Mouse (Mus musculus) c-Kit-positive CD71-positive TER-119-positive erythroid progenitor cells, embryonic 14.5 days (primary cell): ENCODE data around the gene Casq2.

ENCODE experiments used
- DNase-seq: peaks from one replicate; pipeline ENCODE4 v3.0.0-alpha.2; 2013; ENCODE audit warnings: low spot score

Gene Casq2

DNA sequence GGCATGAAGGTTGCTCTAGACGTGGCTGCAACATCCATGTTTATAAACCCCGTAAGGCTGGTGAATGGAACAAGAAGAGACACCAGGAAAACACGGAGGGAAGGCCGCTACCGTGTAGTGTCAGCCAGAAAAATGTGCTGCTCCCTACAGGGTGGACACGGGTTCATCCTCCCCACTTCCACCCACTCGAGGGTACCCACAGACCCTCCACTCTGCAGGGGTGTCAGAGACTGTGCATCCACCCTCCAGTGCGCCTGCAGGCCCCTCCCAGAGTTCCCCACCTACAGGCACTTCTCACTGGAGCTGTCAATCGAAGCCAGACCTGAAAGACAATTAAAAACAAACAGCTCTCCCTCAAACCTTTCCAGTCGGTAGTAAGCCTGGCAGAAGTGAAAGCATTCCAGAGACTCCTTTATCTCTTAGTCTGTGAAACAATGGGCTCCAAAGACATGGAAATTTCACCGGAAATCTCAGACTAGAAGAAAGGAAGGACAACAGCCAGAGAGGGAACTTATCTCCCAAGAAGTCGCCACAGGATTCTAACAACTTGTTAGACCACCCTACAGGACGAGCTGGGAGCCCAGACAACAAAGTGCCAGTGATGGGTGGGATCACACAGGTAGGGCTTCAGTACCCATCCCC lies 2.5 kb upstream of the Casq2 start:
- no peak for DNase-seq

DNA sequence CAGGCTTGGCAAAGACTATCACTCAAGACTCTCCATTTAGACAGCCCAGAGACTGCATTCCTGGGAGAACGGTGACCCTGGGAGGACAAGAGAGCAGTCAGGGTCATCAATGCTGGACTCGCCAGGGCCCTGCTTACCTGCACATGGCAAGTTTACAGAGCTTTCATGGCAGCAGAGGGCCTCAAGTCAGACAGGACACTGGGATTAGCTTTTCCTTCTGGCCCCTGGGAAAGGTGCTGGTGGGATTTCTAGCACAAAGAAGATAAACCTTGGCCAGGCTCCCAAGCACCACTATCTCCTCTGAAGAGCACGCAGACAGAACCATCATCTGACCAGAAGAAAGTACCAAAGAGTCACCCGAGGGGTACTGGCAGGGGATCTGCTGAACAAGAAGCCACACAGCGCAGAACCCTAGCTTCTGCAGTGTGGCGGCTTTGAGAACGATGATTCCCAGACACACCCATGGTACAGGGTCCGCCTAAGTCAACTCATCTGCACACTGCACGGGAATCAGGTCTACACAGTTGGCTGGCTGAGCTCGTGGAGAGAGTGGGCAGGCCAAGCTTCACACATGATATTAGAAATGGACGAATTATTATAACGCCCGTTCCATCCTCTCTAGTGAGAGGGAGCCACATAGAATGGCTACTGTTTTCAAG lies 1.3 kb upstream of the Casq2 start:
- DNase-seq: no peak

DNA sequence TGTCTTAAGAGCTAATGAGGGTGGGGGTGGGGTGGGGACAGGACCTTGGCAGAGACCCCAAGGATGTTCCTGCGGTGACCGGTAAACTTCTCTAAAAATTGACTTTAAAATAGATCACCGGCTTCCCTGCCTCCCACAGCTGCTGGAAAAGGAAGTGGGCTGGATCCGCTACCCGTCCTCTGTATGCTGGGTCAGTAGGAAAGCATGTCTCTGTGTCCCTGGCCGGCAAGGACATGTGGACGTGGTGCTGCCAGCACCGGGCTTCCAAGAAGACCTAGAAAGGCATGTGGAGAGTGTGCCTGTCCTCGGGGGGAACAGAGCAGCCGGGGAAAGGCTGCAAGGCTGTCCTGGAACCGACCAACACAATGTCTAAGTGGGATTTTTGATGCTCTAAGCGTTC lies 496 bp upstream of the Casq2 start:
- DNase-seq: no peak

DNA sequence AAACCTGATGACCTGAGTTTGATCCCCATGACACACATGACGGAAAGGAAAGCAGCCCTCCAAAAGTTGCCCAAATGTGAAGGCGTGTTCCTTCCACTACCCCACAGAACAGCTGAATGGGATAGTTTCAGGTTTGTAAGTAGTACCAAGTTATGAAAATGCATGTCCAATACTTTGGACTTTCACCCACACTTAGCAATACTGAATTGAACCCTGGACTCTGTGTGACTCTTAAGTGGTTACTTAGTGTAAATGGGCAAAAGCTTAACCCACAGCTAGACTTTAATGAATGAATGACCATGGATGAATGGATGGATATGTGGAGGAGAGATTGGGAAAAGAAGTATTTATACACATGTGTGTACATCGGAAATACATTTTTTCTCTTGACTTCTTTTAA lies 8.6 kb downstream of the Casq2 start:
- no peak for DNase-seq

DNA sequence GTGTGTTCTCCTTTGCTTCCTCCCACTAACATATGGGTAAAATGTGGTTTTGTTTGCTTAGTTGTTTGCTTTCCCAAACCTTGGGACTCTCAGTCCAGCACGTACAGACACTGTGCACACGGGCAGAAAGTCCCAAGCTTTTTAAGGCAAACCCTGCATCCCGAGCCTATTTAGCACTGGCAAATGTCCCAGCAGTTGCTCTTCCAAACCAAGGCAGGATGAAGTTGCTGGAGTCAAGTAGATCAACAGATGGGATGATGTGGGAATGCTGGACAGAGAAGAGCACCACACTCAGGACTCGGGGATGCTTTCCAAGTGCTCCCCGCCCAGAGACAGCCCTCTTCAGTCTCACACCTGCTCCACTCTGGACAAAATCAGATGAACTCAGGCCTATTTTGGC lies 9.2 kb downstream of the Casq2 start:
- DNase-seq: no peak

DNA sequence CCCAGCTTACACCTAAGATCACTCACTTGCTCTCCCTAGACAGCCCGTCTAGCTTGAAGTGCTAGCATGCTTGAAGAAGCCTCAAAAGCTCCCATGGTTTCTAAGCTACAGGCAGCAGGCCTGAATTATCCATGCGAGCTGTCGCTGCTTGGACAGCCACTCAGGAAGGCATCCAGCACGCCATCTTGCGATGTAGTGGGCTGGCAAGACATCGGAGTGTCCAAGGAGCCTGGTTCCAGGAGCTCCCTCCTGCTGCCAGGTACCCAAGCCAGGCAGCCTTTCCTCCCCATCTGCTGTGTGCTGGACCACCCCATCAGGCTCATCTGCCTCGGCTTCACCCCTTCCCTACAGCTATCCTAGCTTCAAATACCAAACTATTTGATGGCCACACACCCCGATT lies 10.2 kb downstream of the Casq2 start:
- no peak for DNase-seq

DNA sequence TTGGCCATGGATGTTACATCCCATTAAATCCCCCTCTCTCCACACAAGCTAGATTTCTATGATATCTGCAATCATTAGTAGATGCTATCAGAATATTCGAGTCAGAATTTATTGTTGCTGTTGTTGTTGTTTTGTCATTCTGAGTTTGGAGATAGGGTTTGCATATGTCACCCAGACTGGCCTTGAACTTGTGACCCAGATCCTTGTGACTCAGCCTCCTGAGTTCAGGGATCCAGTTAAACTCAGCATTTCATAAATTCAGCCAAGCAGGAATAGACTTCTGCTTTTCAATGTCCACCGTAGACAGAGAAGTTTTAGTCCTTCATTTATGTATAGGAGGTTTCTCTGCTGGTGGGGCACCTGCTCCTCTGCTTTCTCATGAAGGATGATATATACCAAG lies 10.8 kb downstream of the Casq2 start:
- DNase-seq: no peak

DNA sequence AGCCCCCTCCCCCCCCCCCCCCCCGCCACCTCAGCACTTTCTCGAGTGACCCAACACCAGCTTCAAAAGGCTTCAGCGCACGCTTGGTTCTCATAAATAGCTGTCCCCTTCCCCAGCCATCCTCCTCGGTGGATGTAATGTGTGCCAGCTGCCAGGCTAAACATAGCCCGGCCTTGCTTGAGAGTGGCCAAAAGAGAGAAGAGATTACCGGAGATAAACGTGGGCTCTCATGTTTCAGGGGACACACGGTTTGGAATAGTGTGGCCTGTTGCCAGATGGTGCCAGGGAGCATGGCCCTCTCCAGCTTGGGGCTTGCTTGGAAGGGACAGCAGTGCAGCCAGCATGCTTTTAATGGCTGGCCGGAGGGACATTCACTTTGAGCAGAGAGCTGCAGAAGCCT lies 13.0 kb downstream of the Casq2 start:
- no peak for DNase-seq

DNA sequence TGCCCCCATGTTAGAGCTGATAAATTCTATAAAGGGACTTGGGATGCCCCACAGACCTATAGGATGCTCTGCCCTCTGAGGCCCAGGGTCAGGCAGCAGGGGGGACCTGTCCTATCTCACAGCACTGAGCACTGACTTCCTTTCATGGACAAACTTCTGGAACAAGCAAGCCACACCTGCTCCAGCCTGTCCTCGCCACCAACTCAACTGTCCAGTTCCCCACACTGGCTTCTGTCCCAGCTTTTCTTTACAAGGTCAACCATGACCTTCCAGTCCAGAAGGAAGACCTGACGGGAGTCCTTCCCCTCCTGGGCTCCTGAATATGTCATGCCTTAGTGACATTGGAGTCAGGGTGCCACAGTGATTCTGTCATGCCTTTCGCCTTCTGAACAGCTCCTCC lies 13.6 kb downstream of the Casq2 start:
- DNase-seq: no peak

DNA sequence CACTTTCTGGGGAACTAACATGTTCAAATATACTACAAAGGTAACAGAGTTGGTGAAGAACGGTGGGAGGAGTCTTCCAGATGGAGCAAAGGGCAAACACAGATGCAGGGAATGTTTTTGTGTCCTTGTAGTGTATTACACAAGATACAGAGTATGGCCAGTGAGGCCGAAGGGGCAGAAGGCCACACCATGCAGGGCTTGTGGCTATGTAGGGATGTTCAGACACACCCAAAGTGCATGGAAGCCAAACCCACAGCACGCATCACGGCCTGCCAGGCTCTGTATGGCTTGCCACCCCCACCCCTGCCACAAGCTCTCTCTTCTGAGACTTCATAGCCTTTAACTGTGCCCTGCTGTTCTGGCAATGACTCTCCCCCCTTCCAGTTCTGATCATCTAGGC lies 15.2 kb downstream of the Casq2 start:
- DNase-seq: no peak

DNA sequence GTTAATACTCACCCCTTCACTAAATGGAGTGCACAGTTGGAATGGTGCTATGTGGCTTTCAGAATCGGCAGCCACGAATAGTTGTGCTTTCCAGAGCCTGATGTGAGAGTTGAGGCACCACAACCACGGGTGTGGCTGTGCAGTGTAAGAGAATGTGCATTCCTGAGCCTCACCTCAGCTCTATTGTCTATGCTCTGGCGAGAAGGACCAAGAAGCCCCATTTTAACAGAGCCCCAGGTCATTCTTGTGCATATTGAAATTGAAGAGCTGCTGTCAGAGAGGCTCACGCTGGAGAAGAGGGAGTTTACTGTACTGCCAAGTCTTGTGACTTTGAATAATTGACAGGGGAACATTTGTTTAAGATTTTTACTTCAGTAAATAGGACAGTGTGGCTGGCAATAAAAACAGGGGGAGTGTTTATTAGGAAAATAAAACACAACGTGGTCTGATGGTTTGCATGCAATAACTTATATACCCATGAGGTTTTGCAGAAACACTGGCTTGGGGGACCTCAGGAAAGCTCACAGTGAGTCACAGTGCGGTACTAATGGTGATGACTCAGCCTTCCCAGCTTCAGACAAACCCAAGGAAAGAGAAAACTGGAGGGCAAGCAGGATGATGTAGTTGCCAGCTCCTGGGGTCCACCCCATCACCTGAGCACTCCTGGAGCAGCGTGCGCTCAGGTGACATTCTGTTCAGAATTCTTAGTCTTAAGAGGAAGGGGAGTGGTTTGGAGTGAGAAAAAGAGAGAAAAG lies 17.8 kb downstream of the Casq2 start:
- DNase-seq: no peak

DNA sequence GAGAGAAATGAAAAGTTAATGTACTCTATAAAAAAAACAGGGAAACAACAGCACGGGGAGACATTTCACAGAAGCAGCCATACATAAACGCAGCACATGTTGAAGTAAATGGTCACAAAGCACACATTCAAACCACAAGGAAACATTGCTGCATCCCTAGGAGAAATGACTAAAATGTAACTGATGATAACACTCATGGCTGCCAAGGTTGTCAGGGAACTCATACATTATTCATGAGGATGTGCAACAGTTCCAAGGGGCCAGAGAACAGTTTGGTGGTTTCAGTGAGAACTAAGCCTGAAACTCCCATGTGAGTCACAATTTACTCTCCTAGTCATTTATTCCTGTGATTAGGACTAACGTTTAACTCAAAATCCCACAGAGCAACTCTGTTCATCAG lies 22.0 kb downstream of the Casq2 start:
- DNase-seq: no peak

DNA sequence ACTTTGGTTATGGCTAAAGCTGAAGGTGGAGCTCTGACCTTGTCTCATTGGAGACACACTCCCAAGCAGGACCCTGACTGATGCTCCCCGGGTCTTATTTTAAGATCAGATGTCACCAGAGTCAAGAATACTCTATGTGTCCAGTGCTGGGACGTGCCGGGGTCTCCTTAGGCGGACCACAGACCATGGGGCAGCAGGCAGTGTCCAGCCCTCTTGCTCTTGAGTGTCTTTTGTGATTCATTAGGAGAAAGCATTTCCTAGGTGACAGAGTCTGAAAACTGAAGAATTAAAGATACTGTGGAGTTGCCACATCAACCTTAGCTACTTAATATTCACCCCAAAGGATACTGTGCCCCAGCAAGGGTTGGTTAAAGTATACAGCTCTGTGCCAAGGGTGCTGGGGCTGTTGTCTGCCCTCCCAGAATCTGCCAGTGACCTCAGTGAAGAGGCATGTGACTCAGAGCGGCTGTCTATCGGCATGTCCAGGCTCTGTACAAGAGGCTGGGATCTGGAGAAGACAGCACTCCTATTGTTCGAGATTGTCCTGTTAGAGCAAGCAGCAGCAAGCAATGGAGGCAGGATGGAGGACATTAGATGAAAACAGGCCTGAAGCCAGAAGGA lies 25.9 kb downstream of the Casq2 start:
- no peak for DNase-seq

DNA sequence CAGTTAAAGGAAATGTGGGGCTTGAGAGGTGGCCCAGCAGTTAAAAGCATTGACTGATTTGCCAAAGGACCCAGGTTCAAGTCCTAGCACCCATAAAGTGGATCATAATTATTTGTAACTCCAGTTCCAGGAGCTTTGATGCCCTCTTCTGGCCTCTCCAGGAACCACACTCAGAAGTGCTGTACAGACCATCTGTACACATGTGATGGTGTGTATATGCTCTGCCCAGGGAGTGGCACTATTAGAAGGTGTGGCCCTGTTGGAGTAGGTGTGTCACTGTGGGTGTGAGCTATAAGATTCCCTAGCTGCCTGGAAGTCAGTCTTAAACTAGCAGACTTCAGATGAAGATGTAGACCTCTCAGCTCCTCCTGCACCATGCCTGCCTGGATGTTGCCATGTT lies 34.7 kb downstream of the Casq2 start:
- DNase-seq: no peak

DNA sequence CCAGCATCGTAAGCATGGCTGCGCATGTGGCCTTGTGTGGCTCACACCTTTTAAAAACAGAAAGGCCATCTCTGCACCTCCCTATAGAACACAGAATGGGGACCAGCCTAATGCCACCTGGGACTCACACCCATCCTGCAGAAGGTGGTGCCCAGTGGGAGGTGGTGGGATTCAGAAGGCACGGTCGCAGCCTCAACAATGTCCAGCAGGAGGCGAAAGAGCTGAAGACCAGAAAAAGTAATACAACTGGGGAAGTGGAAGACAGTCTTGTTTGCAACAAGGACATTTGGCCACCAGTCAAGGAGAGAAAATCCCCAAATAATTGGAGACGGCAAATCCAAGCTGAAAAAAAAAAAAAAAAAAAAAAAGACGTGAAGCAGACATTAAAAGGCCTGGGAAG lies 35.8 kb downstream of the Casq2 start:
- DNase-seq: no peak

DNA sequence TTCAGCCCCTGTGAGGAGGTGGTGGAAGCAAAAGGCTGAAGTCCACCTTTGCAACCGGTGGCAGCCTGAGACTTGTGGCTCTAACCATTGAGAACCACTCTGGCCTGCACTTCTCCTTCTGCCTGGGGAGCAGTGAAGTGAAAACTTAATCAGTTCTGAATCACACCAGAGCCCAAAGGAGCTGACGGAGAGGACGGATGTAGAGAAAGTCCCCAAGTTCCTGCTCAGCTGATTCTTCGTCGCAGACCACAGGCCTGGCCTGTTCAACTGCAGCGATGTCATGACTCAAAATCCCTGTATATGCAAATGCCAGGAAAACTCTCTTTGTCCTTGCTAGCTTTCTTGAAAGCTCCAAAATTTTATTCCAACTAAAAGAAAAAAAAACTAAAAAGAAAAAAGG lies 37.4 kb downstream of the Casq2 start:
- DNase-seq: no peak

DNA sequence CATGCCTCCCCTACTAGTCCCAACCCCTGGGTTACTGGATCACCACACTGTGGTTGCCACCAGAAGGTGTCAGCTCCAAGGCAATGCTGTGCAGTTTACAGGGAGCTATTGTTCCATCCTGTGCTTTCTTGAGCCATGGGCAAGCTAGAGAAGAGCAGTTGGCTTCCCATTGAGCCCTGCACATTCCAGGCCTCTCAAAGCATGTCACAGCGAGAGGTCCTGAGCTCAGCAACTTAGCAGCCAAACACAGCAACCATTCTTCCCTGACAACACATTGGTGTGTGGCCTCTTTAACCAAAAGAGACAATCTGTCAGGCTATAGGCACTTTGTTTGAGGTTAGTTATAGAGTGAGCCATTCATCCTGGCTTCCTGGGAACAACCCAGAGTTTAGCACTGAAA lies 39.3 kb downstream of the Casq2 start:
- DNase-seq: no peak

DNA sequence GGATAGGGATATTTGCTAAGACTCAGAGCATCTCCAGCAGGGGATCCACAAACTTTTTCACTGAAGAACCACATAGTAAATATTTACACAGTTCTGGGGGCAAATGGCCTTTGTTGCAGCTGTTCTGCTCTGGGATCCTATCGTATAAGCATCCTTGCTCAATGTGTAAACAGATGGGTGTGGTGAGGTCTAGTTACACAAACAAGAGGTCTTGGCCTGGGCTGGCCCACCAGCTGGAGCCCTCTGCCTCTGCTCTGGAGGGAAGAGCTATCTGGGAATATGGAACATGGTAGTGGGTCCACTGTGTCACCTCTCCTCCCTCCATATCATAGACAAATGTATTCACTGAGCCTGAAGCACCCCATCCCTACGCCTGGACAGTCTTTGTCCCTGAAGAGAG lies 40.9 kb downstream of the Casq2 start:
- DNase-seq: no peak

DNA sequence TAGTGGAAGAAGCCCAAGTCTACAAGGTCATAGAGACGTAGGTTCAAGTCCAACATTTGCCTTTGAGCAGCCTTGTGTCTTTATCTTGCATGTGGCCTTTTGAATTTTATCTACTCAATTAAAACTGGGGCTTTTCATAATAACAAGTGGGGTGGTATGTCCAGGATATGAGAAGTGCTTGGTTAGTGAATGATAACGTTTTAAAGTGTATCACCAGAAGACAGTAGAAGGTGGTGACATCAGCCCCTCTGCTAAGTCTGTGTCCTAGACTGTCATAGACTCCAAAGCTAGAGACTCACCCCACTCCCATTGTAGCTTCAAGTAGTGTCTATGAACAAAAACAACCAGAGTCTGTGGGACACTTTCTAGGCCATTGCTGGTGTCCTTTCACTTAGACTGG lies 42.0 kb downstream of the Casq2 start:
- no peak for DNase-seq

DNA sequence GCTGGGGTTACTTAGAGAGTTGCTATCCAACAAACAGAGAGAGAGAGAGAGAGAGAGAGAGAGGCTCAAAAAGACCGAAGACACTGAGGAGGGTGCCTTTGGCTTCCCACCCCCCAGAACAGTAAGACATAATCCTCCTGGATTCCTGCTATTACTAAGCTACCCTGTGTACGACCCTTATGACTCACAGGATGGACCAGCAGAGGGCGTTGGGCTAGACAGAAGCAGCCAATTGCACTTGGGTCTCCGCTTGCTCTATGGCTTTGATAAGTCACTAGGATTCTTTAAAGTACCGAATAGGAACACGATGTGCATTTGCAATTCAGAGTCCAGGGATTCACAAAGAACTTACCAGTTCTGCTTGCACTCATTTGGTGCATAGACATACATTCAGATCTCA lies 44.3 kb downstream of the Casq2 start:
- no peak for DNase-seq

DNA sequence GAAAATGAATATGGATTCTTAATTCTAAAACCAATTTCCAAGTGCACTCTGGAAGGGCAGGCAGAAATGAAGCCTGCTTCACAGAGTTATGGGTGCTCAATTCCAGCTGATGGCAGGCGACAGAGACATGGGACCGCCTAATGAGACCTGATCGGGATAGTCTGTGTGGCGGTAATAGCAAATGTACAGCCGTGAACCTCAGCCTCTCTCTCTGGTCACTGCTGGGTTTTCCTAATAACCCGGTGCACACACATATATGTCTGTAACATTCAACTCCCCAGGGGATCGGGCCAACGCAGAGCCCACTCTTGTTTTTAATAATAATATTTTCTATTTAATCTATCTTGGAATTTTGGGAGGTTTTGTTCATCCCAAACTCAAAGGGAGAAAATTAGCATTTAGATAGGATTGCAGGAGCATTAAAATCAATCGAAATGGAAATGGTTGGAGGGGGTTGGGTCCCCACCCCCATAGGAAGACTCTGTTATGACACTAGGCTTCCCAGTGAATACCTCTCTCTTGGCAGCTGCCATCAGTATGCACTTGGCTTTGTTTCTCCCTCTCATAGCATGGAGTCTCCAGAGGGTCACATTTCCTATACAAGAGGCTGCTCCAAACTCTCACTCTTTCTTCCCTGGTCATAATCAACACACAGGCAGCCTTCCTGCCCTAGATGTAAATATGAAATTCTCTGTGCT lies 45.6 kb downstream of the Casq2 start:
- DNase-seq: no peak

DNA sequence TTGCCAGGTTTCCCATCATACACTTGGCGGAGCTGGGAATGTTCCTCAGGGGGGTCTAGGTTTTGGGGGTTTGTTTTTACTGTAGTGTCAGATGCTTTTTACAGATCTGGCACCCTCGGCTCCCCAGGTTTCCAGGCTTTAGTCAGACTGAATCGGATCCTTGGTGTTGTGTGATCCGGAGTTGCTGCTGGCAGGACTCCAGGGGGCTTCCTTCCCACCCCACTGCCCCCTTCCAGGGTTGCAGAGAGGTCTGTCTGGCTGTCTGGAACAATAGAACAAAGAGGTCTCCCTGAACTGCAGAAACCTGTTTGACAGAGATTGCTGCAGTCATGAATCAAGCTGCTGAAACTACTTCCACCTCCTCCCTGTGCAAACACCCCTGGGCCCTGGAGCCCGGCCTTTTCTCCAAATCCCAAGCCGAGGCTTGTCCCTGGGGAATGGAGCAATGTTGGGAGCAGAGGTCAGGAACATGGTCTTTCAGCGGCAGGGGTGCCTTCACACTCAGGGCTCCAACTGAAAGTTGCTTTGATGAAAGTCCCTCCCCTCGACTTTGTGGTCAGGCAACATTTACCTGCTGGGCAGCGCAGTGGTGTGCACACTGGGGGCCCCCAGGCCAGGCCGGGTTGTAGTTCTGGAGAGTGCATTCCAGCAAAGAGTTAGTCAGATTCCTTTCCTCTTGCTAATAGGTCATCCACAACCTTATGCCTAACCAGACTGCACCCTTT lies 49.3 kb downstream of the Casq2 start:
- no peak for DNase-seq
